Mouse (Mus musculus): ENCODE data around the gene Dctn5. TPM values are rescaled to one million over a fixed set of nuclear protein-coding genes. Genes with fewer than 3 reads are reported as not detected.

Dctn5 gene
- polyA plus RNA-seq (2014; fragmentation: Illumina TruSeq; extraction: RNeasy Lipid Tissue Mini Kit (QIAGEN cat#74804); ENCODE audit: low read depth, low replicate concordance): 87.9 TPM

DNA sequence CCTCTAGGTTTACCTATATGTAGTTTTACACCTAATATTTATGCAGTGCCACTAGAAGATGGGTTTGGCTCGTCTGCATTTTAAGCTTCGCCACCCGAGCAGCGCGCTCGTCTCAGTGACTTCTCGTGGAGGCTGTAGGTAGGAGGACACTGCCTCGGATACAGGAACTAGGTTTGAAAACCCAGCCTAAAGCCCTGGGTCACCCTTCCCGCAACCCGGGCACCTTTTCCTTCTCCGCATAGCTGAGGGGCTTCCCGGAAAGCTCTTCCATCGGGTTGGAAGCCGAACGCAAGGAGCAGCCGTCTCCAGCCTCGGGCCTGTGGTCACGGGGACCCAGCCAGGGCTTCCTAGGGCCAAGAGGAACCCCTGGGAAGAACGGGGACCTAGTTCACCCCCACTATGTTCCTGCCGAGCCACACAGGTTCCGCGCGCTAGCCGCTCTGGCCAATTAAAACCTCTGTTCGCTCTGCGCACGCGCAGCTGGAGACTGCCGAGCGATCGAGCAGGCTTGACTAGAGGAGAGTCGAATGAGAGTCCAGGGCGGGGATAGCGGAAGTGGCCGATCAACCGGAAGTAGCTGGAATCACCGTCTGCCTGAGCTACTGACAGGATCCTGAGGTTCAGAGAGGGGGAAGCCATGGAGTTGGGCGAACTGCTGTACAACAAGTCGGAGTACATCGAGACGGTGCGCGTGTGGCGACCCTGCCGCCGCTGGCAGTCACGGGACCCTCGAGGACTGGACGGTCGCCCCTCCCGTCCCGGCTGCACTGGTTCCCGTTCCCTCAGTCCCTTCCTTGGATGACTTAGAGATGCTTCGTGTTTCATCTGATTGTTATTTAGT, at the start of gene Dctn5, which contains the start of gene Palb2:
Gene Dctn5 (plus strand): TSS at position 545 of the 841 bp plus-strand sequence.
Gene Palb2 (minus strand): TSS at position 489 of the 841 bp plus-strand sequence.

GRCm38 (mm10) chr7:122101747-122102244, 31.0 kb upstream of the Dctn5 start, which contains the start of gene Ndufab1:
Ndufab1 (minus strand) TSS chr7:122101886.

GRCm38 (mm10) chr7:122158915-122159902, 26.4 kb downstream of the Dctn5 start, which contains the start of gene Plk1:
Plk1 (plus strand) TSS chr7:122159439.

DNA sequence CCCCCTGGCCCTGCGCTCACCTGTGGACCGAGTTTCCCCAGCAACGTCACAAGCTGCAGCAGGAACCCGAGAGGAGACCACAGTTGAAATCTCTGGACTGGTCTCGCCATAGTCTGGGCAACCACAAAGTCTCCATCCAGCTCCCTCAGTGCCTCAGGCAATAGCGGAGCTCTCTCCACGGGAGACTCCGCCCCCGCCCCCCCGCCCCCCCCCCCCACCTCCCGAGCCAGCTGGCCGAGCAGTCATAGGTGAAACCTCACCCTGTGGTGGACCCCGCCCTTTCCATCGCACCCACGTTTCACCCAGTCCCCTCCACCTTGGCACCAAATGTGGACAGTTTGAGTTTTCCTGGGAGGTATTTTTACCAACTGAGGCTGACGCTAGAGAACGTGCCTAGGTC, 53.2 kb downstream of the Dctn5 start, which contains the start of gene Ern2:
Gene Ern2 (minus strand): TSS at position 165 of the 400 bp plus-strand sequence.

Other genes with a start within 250 kb of the Dctn5 start
- gene Cog7, start 151.3 kb upstream of the Dctn5 start, polyA plus RNA-seq (2014; fragmentation: Illumina TruSeq; extraction: RNeasy Lipid Tissue Mini Kit (QIAGEN cat#74804); ENCODE audit: low read depth, low replicate concordance): 16.2 TPM
- gene Gga2, start 111.8 kb upstream of the Dctn5 start, polyA plus RNA-seq (2014; fragmentation: Illumina TruSeq; extraction: RNeasy Lipid Tissue Mini Kit (QIAGEN cat#74804); ENCODE audit: low read depth, low replicate concordance): 15.3 TPM
- gene Ubfd1, start 65.9 kb upstream of the Dctn5 start, polyA plus RNA-seq (2014; fragmentation: Illumina TruSeq; extraction: RNeasy Lipid Tissue Mini Kit (QIAGEN cat#74804); ENCODE audit: low read depth, low replicate concordance): 23.7 TPM
- gene Ears2, start 65.8 kb upstream of the Dctn5 start, polyA plus RNA-seq (2014; fragmentation: Illumina TruSeq; extraction: RNeasy Lipid Tissue Mini Kit (QIAGEN cat#74804); ENCODE audit: low read depth, low replicate concordance): 2.3 TPM
- gene Ndufab1, start 31.2 kb upstream of the Dctn5 start, polyA plus RNA-seq (2014; fragmentation: Illumina TruSeq; extraction: RNeasy Lipid Tissue Mini Kit (QIAGEN cat#74804); ENCODE audit: low read depth, low replicate concordance): 1,095 TPM
- 2.5 TPM for gene Palb2, start 56 bp upstream of the Dctn5 start, polyA plus RNA-seq (2014; fragmentation: Illumina TruSeq; extraction: RNeasy Lipid Tissue Mini Kit (QIAGEN cat#74804); ENCODE audit: low read depth, low replicate concordance)
- gene Plk1, start 26.4 kb downstream of the Dctn5 start, polyA plus RNA-seq (2014; fragmentation: Illumina TruSeq; extraction: RNeasy Lipid Tissue Mini Kit (QIAGEN cat#74804); ENCODE audit: low read depth, low replicate concordance): not detected
- gene Ern2, start 53.2 kb downstream of the Dctn5 start, polyA plus RNA-seq (2014; fragmentation: Illumina TruSeq; extraction: RNeasy Lipid Tissue Mini Kit (QIAGEN cat#74804); ENCODE audit: low read depth, low replicate concordance): not detected
- 0.40 TPM for gene Chp2, start 86.5 kb downstream of the Dctn5 start, polyA plus RNA-seq (2014; fragmentation: Illumina TruSeq; extraction: RNeasy Lipid Tissue Mini Kit (QIAGEN cat#74804); ENCODE audit: low read depth, low replicate concordance)
- 2.0 TPM for gene Prkcb, start 155.7 kb downstream of the Dctn5 start, polyA plus RNA-seq (2014; fragmentation: Illumina TruSeq; extraction: RNeasy Lipid Tissue Mini Kit (QIAGEN cat#74804); ENCODE audit: low read depth, low replicate concordance)